Mouse (Mus musculus): ENCODE results near the gene B3gnt2. TPM values are rescaled to one million over a fixed set of nuclear protein-coding genes. Genes with fewer than 3 reads are reported as not detected.

The B3gnt2 gene
- total RNA-seq, 2 experiments from 2014 or later, result 13.8 to 16.0 TPM

GRCm38 (mm10) chr11:22779821-22780551 is 80.8 kb downstream of the B3gnt2 start:
- Histone ChIP-seq H3K27ac (no peak overlapping the region), H3K4me3 (no peak overlapping the region)
- no peak for TF ChIP-seq CTCF (IDR thresholded peaks at IDR 0.05)
- intact Hi-C loops (cut with DNase I), result no loop called here
- DNase-seq (ENCODE audit: extremely low spot score in 1 of 2, low spot score in 2 of 2), result no peak

- H3K4me3 ChIP-seq, result no peak overlapping the region
- DNase-seq (ENCODE audit: extremely low spot score in 1 of 2, low spot score in 2 of 2), result no peak
- intact Hi-C loops (cut with DNase I), result no loop called here
- no peak for TF ChIP-seq CTCF (IDR thresholded peaks at IDR 0.05)
- H3K27ac ChIP-seq, result no peak overlapping the region
These were observed 82.2 kb downstream of the B3gnt2 start for GRCm38 (mm10) chr11:22778596-22778995.

GRCm38 (mm10) chr11:22777531-22777930 is 83.2 kb downstream of the B3gnt2 start:
- Histone ChIP-seq H3K4me3 (no peak overlapping the region), H3K27ac (no peak overlapping the region)
- intact Hi-C loops (cut with DNase I), result no loop called here
- peak; percentile 28 for TF ChIP-seq CTCF (IDR thresholded peaks at IDR 0.05)
- no peak for DNase-seq (ENCODE audit: extremely low spot score in 1 of 2, low spot score in 2 of 2)

GRCm38 (mm10) chr11:22774821-22775220 is 85.9 kb downstream of the B3gnt2 start:
- no peak for TF ChIP-seq CTCF (IDR thresholded peaks at IDR 0.05)
- Histone ChIP-seq H3K27ac (no peak overlapping the region), H3K4me3 (no peak overlapping the region)
- intact Hi-C loops (cut with DNase I), result no loop called here
- DNase-seq (ENCODE audit: extremely low spot score in 1 of 2, low spot score in 2 of 2), result no peak

GRCm38 (mm10) chr11:22766238-22766637 is 94.5 kb downstream of the B3gnt2 start:
- H3K4me3 ChIP-seq, result no peak overlapping the region
- intact Hi-C loops (cut with DNase I), result no loop called here
- no peak overlapping the region for H3K27ac ChIP-seq
- no peak for DNase-seq (ENCODE audit: extremely low spot score in 1 of 2, low spot score in 2 of 2)
- TF ChIP-seq CTCF (IDR thresholded peaks at IDR 0.05), result no peak

GRCm38 (mm10) chr11:22765425-22765824 is 95.3 kb downstream of the B3gnt2 start:
- no peak overlapping the region for H3K27ac ChIP-seq
- no peak for DNase-seq (ENCODE audit: extremely low spot score in 1 of 2, low spot score in 2 of 2)
- no peak overlapping the region for H3K4me3 ChIP-seq
- no peak for TF ChIP-seq CTCF (IDR thresholded peaks at IDR 0.05)
- intact Hi-C loops (cut with DNase I), result no loop called here

- Histone ChIP-seq H3K27ac (no peak overlapping the region), H3K4me3 (no peak overlapping the region)
- DNase-seq (ENCODE audit: extremely low spot score in 1 of 2, low spot score in 2 of 2), result no peak
- no peak for TF ChIP-seq CTCF (IDR thresholded peaks at IDR 0.05)
- intact Hi-C loops (cut with DNase I), result no loop called here
These were observed 97.0 kb downstream of the B3gnt2 start for GRCm38 (mm10) chr11:22763556-22764295.

GRCm38 (mm10) chr11:22763055-22763454 is 97.7 kb downstream of the B3gnt2 start:
- intact Hi-C loops (cut with DNase I), result no loop called here
- DNase-seq (ENCODE audit: extremely low spot score in 1 of 2, low spot score in 2 of 2), result no peak
- no peak for TF ChIP-seq CTCF (IDR thresholded peaks at IDR 0.05)
- H3K27ac ChIP-seq, result no peak overlapping the region
- no peak overlapping the region for H3K4me3 ChIP-seq

GRCm38 (mm10) chr11:22762236-22762927 is 98.4 kb downstream of the B3gnt2 start:
- no peak for DNase-seq (ENCODE audit: extremely low spot score in 1 of 2, low spot score in 2 of 2)
- no peak overlapping the region for H3K4me3 ChIP-seq
- TF ChIP-seq CTCF (IDR thresholded peaks at IDR 0.05), result no peak
- intact Hi-C loops (cut with DNase I), result no loop called here
- no peak overlapping the region for H3K27ac ChIP-seq

GRCm38 (mm10) chr11:22759783-22760182 is 101.0 kb downstream of the B3gnt2 start:
- no peak for DNase-seq (ENCODE audit: extremely low spot score in 1 of 2, low spot score in 2 of 2)
- intact Hi-C loops (cut with DNase I), result no loop called here
- Histone ChIP-seq H3K4me3 (no peak overlapping the region), H3K27ac (no peak overlapping the region)
- TF ChIP-seq CTCF (IDR thresholded peaks at IDR 0.05), result no peak

- no peak for DNase-seq (ENCODE audit: extremely low spot score in 1 of 2, low spot score in 2 of 2)
- no peak for TF ChIP-seq CTCF (IDR thresholded peaks at IDR 0.05)
- intact Hi-C loops (cut with DNase I), result no loop called here
- Histone ChIP-seq H3K27ac (no peak overlapping the region), H3K4me3 (no peak overlapping the region)
These were observed 104.4 kb downstream of the B3gnt2 start for GRCm38 (mm10) chr11:22756168-22756980.
